ENCODE assay signal across 8 mouse cellular contexts in the genomic region with DNA sequence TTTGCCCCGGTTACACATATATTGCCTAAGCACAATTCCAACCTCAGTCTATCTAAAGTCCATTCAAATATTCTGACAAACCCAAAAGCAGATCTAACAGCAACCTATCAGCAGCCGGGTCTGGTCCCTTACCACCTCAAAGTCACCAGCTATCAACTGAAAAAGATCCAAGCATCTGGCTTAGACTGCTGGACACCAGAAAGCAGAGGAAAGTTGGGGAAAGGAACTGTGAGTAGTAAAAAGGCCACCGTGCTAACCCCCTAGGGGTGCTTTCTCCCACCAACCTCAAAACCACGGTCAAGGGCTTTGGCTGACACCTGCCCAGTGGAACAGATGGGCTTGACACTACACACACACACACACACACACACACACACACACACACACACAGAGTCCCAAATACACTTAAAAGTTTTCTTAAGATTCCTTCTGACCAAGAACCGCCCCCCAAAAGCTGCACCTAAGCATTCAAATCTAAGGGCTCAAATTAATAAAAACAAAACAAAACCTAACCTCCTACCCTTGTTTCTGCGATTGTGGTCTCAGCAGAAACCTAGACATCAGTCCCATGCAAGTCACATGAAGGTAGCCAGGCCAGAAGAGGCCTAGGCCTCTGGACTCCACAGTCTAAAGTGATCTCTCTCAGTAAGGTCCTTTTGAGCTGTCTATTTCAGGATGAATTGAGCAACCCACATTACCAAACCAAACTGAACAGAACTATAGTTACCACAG. TPM values are rescaled to one million over a fixed set of nuclear protein-coding genes. Genes with fewer than 3 reads are reported as not detected.
DNase-seq lines count a peak whose midpoint lies in the region; ATAC-seq and TF ChIP-seq lines count a peak whose summit lies in the region.

No protein-coding gene starts in this region.

- ATAC-seq in intestine, embryonic 14.5 days (replicated peaks; ENCODE audit: low FRiP score, low TSS enrichment, low read depth): no peak
- ATAC-seq in midbrain, embryonic 11.5 days (ENCODE audit: low FRiP score): no peak

- H3K9ac ChIP-seq in intestine, embryonic 14.5 days (ENCODE audit: low read length): peak overlapping the region; percentile 86
- no peak overlapping the region for H3K9ac ChIP-seq in midbrain, embryonic 11.5 days (ENCODE audit: low read length)

- 72% methylated on average over 6 of the region's 6 CpGs for WGBS in heart, embryonic 10.5 days
- 72% methylated on average over 6 of the region's 6 CpGs for WGBS in intestine, embryonic 14.5 days
- 80% methylated on average over 6 of the region's 6 CpGs for WGBS in midbrain, embryonic 11.5 days

- DNase-seq in heart, embryonic 10.5 days (ENCODE audit: low spot score): no peak
- no peak for DNase-seq in heart, postnatal 4 days
- no peak for DNase-seq in intestine, embryonic 14.5 days (ENCODE audit: low spot score)
- DNase-seq in midbrain, embryonic 11.5 days (ENCODE audit: low spot score, missing footprints): peak; percentile 49
- no peak for DNase-seq in retina, postnatal 1 day
- DNase-seq in left cerebral cortex, postnatal 25 days (ENCODE audit: low spot score in 2 of 2): no peak
- no peak for DNase-seq in ovary, postnatal 10 days (ENCODE audit: low spot score)

- intact Hi-C loops in left cerebral cortex, postnatal 25 days (cut with DNase I): loop anchor here (5.0 kb wide), 1 partner anchor 79 kb away; no protein-coding TSS in a partner anchor

- H3K27ac ChIP-seq in heart, embryonic 10.5 days: peak overlapping the region; percentile 95
- H3K27ac ChIP-seq in bone marrow macrophage, adult 2 months (ENCODE audit: insufficient read depth, low read depth, low read length): peak overlapping the region; percentile 90
- H3K27ac ChIP-seq in intestine, embryonic 14.5 days (ENCODE audit: low read depth): peak overlapping the region; percentile 91; the same call in 1 of the 2 replicates
- no peak overlapping the region for H3K27ac ChIP-seq in midbrain, embryonic 11.5 days (ENCODE audit: low read depth, low read length)

- peak overlapping the region; percentile 86 for H3K4me2 ChIP-seq in intestine, embryonic 14.5 days (ENCODE audit: low read length)
- peak overlapping the region; percentile 79 for H3K4me2 ChIP-seq in midbrain, embryonic 11.5 days

- TF ChIP-seq POLR2A in bone marrow macrophage, adult 2 months (IDR thresholded peaks at IDR 0.05; ENCODE audit: borderline replicate concordance, low read depth, low read length): no peak

- H3K4me3 ChIP-seq in heart, embryonic 10.5 days: peak overlapping the region; percentile 80
- peak overlapping the region; percentile 82 for H3K4me3 ChIP-seq in bone marrow macrophage, adult 2 months (ENCODE audit: insufficient read depth, low read length)
- H3K4me3 ChIP-seq in intestine, embryonic 14.5 days (ENCODE audit: low read depth, low read length): peak overlapping the region; percentile 72
- no peak overlapping the region for H3K4me3 ChIP-seq in midbrain, embryonic 11.5 days (ENCODE audit: low read depth, low read length)

- no peaks in the 10 kb centered on the region for H3K27me3 ChIP-seq in heart, embryonic 10.5 days (ENCODE audit: insufficient read depth, poor library complexity, severe bottlenecking)
- H3K27me3 ChIP-seq in intestine, embryonic 14.5 days (replicated peaks; ENCODE audit: control insufficient read depth, insufficient read depth, low read length): no peaks in the 10 kb centered on the region
- no peaks in the 10 kb centered on the region for H3K27me3 ChIP-seq in midbrain, embryonic 11.5 days (ENCODE audit: control insufficient read depth, insufficient read depth, low read length)

- no peaks in the 10 kb centered on the region for H3K36me3 ChIP-seq in heart, embryonic 10.5 days
- H3K36me3 ChIP-seq in intestine, embryonic 14.5 days (ENCODE audit: control insufficient read depth, insufficient read depth, low read length): no peaks in the 10 kb centered on the region
- H3K36me3 ChIP-seq in midbrain, embryonic 11.5 days (ENCODE audit: control insufficient read depth, insufficient read depth, low read length): no peaks in the 10 kb centered on the region

- TF ChIP-seq CTCF in bone marrow macrophage, adult 2 months (IDR thresholded peaks at IDR 0.05; ENCODE audit: low read depth, low read length): no peak

- H3K4me1 ChIP-seq in heart, embryonic 10.5 days: peaks cover 70% of the 10 kb centered on the region
- H3K4me1 ChIP-seq in bone marrow macrophage, adult 2 months (ENCODE audit: control insufficient read depth, insufficient read depth, low read length): peaks cover 46% of the 10 kb centered on the region
- H3K4me1 ChIP-seq in intestine, embryonic 14.5 days (replicated peaks; ENCODE audit: control insufficient read depth, insufficient read depth, low read length): peaks cover 49% of the 10 kb centered on the region
- peaks cover 21% of the 10 kb centered on the region for H3K4me1 ChIP-seq in midbrain, embryonic 11.5 days (ENCODE audit: control insufficient read depth, insufficient read depth, low read length)

- no peaks in the 10 kb centered on the region for H3K9me3 ChIP-seq in heart, embryonic 10.5 days
- H3K9me3 ChIP-seq in intestine, embryonic 14.5 days (ENCODE audit: control insufficient read depth, low read length): no peaks in the 10 kb centered on the region
- no peaks in the 10 kb centered on the region for H3K9me3 ChIP-seq in midbrain, embryonic 11.5 days (ENCODE audit: control insufficient read depth, low read length)

RNA-seq across cellular contexts. Expression of a gene that starts 2.6 kb away (rescaled TPM):
- 38.1 and 47.1 TPM in 2 replicates for polyA plus RNA-seq in heart, embryonic 10.5 days (2016; fragmentation: Nextera tagmentation; extraction: Ambion mirVana)
- 10 to 100 TPM; 92.2 to 93.6 TPM for total RNA-seq in heart, postnatal 4 days (2021)
- 75.9 and 77.7 TPM in 2 replicates for polyA plus RNA-seq in bone marrow macrophage, adult 2 months (2012; ENCODE audit: insufficient read depth, insufficient read length, missing spikeins)
- 36.7 and 37.9 TPM in 2 replicates for polyA plus RNA-seq in intestine, embryonic 14.5 days (2014; fragmentation: Nextera tagmentation; extraction: Ambion mirVana)
- polyA plus RNA-seq in midbrain, embryonic 11.5 days (2014; fragmentation: Nextera tagmentation; extraction: Ambion mirVana): 13.8 and 14.9 TPM in 2 replicates
- total RNA-seq in left cerebral cortex, postnatal 25 days (2021): 1 to 10 TPM; 5.2 to 6.5 TPM
